Mouse (Mus musculus) hindlimb bud, embryonic 11.5 days (tissue): Measurements from ENCODE around the gene Ntan1.
"Not testable (repeated sequence)": the region's sequence is repeated elsewhere in the genome, so short reads cannot be mapped to it uniquely, and the experiment has no call there.

Source experiments
- DNase-seq: peaks from one replicate; pipeline ENCODE4 v3.0.0-alpha.2; 2012; ENCODE audit warnings: low read depth, low spot score; ENCODE audit errors: extremely low spot score

The Ntan1 gene

DNA sequence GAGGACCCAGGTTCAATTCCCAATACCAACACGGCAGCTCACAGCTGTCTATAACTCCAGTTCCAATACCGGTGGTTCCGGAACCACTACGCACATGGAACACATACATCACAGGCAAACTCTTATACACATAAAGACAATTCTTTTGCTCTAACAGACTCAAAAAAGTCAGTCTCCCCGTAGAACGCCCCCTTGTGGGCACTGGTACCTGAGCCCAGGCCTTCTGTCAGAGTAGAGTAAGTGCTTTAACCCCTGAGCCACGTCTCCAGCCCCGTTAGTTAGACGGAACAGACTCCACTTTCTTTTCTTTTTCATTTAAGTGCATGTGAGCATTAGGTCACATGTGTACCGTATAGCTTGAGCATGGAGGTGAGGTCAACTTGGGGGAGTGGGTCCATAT is 11.8 kb downstream of the Ntan1 start:
- DNase-seq, result no peak

DNA sequence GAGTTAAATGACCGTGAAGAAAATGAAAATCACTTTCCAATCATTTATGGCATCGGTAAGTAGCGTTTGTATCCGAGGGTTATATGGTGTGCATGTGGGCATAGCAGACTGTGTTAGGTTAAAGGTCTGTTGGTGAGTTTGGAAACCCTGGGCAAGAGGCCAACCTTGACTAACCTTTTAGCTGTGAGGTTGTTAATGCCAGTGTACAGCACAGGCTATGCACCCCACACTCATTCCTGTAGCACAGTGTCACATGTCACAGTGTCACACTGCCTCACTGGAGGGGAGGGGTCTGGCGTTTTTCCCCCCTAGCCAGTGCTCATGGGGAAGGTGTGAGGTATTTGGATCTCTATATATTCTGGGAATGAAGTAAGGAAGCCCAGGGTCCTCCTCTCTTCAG is 13.0 kb downstream of the Ntan1 start:
- no peak for DNase-seq

DNA sequence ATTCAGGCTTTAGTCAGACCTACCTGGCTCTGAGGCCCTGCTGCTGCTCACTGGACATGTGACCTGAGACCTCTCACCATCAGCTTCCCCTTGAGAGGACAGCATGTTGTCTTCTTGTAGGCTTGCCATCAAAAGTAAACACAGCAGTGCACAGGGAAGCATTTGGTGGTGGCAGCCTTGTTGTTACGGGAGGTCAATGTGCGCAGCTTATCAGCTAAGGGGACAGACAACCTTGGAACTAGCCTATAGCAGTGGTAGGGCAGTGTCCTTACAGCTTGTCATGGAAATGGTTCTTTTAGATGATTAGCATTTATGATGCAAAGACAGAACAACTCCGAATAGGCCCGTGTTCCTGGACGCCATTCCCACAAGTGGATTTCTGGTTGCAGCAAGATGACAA is 15.7 kb downstream of the Ntan1 start:
- no peak for DNase-seq

DNA sequence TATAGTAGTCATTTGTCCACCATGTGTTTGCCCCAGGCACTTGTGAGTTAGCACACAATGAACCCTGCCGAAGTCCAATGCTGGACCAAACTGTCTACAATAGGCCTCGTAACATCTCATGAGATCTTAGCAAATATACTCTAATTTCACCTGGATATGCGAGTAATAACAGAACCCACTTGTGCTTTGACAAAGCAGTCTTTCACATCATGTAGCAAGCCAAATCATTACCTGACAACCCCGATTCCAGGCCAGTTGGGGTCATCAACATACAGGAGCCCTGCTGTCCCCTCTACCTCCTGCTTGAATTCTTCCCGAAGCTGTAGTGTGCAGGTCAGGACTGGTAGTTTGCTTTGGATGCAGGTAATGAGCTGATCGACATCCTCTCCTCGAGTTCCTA is 21.4 kb downstream of the Ntan1 start:
- no peak for DNase-seq

DNA sequence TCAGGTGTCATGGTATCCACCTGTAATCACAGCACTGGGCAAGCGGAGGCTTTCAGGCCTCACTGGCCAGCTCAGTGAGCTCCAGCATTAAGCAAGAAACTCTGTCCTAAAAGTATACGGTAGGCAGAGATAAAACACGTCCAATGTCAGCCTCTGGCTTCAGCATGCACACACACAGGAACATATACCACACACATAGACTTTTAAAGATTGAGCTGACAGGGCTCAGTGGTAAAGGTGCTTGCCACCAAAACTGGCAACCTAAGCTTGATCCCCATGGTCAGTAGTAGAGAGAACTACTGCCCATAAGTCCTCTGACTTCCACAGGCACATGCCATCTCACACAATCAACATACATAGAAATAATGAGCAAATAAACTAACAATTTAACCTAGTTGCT is 22.3 kb downstream of the Ntan1 start:
- no peak for DNase-seq

DNA sequence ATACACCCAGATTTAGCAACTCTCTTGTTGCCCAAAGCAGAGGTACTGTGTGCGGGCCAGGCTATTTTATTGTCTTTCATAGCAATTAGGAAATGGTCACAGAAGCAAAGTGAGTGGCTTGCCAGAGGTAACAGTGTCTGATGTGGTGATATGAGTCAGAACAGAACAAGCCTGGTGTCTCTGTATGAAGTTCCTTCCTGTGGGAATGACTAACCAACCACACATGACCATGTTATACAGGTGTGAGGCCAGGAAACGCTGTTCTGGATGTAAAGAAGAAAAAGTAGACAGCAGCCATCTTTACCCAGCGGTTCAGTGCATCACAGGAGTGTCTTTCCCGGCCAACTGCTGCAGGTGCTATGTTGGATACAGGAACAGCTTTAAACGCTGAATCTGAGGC is 26.4 kb downstream of the Ntan1 start:
- no peak for DNase-seq

DNA sequence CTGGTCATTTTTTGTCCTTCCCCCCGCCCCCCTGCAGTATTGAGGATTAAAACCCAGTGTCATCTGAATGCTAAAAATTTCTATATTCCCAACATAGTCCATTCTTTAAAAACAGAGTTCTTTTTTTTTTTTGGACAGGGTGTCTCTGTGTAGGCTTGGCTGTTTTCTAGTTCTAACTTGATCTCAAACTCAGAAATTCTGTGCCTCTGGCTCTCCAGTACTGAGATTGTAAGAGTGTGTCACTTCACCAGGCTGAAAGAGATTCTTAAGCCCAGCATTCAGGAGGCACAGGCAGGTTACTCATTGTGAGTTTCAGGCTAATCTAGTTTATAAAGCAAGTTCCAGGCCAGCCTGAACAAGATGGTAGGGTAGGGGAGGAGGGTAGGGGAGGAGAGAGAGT is 28.0 kb downstream of the Ntan1 start:
- no peak for DNase-seq

DNA sequence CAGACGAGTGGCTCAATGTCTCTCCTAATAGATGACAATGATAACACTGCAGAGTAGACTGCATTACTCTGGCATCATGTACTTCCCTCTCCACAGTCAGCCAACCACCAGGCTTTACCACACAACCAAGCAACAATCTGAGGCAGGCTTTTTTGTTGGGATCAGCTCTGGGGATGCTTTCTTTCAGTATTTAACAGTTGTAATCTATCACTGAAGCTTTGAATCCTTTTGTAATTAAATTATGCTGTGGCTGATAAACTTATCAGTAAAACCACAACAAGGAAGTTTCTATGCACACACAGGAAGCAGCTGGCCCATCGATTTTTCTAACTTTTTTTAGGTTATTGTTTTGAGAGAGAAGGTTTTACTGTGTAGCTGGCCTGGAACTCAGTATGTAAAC is 29.7 kb downstream of the Ntan1 start:
- no peak for DNase-seq

DNA sequence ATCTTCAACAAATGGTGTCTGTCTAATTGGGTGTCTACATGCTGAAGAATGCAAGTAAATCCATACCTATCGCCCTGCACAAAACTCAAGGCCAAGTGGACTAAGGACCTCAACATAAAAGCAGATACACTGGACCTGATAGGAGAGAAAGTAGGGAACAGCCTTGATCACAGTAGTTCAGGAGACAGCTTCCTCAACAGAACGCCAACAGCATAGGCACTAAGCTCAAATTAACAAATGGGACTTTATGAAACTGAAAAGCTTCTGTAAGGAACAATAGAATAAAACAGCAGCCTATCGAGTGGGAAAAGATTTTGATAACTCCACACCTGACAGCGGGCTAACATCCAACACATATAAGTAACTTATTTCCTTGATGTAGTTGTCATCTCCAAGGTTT is 32.8 kb downstream of the Ntan1 start:
- no peak for DNase-seq

DNA sequence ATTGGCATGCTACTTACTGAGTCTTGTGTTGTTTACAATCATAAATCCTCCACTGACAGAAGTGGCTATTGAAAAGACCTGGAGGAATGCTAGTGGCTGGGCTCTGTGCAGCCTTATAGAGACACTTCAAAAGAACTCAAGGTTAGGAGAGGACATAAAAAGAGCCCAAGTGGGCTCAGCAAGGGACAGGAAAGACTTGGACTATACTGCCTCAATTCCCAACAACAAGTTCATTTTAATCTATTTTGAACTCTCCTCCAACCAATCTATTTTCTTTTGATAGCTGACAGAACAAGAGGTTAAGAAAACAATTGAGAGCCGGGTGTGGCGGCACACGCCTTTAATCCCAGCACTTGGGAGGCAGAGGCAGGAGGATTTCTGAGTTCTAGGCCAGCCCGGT is 35.2 kb downstream of the Ntan1 start:
- no peak for DNase-seq

DNA sequence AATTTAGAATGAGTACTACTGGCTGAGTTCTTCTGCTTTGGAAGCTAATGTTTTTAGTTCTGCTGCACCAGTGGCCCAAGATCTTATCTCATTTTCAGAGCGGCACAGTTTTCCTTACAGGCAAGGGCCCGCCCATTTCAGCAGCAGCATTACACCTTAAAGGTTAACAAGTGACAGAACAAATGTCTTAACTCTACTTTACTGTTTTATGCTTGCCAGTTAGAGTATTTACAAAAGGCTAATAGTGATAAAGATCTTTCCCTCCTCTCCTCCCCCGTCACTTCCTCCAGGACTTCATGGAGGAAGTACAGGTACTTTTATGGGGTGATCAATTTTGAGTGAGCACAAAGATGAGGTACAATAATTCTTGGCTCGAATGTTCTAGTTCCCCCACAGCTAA is 47.4 kb downstream of the Ntan1 start:
- DNase-seq, result no peak

DNA sequence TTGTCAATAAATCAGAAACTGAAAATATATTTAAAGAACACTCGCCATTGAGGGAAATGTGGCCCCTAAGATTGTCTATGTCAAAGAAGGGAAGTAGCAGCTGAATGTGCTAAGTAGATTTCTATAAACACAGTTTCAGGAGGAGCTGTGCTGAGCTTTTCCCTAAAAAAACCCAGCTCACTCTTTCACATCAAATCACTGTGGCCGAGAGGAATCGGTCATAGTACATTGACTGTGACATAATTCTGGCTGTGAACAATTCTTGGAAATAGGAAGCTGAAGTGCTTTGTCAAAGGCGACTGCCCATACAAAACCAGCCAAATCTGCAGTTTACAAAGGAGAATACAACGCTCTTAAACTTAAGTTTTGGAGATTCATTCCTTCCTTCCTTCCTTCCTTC is 48.0 kb downstream of the Ntan1 start:
- no peak for DNase-seq

DNA sequence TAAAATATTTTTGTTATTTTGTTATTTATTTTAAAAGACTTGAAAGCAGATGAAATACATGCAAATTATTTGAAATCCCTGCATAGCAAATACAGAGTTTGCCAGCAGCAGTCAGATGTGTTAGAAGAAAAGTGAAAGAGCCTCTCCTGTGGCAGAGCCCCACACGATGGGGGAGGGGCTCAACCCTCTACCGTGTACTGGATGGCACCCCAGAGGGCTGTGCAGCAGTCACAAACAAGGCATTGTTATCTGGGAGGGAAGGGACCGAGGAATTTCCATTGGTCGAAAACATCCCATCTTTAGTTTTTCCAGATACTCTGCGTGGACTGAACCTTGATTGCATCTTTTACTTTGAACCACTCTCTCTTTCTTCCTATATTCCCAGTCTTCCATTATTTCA is 48.8 kb downstream of the Ntan1 start:
- not testable (repeated sequence) for DNase-seq

DNA sequence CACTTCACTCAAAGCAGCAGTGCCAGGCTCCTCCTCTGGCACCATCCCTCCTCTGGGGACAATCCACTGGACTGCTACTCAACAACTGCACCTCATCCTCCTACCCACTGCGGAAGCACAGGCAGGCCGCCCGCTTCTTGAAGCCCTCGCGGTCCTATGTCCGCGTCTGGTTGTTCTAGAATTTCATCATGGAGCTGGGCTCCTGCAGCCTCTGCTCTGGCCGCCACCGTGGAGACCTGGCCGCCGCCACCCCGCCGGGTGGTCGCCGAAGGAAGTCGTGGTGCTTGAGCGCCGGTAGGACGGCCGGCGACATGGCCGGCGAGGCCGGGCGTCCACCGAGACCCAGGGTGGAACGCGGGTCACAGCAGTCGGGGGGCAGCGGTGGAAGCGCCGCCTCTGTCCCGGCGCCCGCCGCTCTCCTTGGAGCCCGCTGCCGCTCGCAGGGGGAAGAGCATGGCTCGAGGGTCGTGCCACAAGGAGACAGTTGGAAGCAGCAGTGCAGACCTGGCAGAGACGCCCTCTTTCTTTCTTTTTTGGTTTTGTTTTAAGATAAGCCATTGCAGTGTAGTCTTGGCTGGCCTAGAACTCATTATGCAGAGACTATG is 49.4 kb downstream of the Ntan1 start:
- no peak for DNase-seq

DNA sequence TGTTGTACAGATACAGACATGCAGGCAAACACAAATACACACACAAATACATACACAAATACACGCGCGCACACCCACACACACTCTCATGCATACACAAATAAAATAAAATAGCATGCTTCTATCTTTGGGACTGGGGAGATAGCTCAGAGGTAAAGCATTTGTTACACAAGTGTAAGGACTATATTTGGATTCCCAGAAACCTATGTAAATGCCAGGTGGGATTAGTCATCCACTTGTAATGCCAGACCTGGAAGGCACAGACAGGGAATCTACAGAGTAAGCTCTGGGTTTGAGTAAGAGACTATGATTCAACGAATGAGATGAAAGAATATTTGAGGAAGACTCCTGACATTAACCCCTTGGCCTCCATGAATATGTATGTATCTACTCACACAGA is 56.8 kb downstream of the Ntan1 start:
- no peak for DNase-seq

DNA sequence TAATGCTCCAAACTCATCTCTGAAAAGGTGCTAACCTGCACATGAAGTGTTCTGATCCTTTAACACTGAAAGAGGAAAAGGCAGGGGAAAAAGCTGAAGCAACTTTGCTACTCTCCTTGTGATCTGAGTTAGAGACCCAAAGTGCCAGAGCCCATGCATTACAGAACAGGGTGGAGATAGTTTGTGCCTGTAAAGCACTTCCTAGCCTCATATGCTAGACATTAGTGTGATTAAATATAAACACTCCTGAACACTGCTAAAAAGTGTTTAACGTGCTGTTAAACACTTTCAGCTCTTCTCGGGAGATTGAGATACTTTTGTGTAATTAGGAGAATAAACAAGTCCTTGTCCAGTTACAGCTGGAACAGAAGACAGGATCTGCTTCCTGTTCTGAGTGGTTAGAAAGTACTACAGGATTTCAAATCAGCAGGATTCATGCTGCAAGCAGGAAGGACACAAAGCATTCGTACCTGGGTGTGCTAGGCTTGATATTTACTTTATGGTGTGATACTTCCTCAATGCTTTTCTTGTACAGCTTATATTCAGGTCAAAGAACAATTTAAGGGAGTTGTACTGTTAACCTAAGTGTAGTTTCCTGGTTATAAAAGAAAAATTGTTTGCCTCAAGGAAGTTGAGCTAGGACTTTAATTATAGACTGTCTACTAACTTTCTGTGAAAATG is 64.6 kb downstream of the Ntan1 start:
- DNase-seq, result no peak
